Mouse (Mus musculus) megakaryocyte, embryonic 14.5 days (primary cell): Measurements from ENCODE around the gene Rsph1. TPM values are rescaled to one million over a fixed set of nuclear protein-coding genes. Genes with fewer than 3 reads are reported as not detected.

Experiments
- H3K27me3 ChIP-seq: replicated peaks from 2 replicates; pipeline ENCODE3; 2012; ENCODE audit warnings: inconsistent platforms
- H3K36me3 ChIP-seq: replicated peaks from 2 replicates; pipeline ENCODE3; 2012; ENCODE audit warnings: low read length, inconsistent platforms, mixed read lengths
- H3K4me1 ChIP-seq: 2 replicates; pipeline ENCODE4 v1.6.1; 2012; ENCODE audit warnings: inconsistent platforms
- H3K4me3 ChIP-seq: replicated peaks from 2 replicates; pipeline ENCODE3; 2012; ENCODE audit warnings: moderate library complexity, mild to moderate bottlenecking, inconsistent platforms
- H3K9me3 ChIP-seq: 2 replicates; pipeline ENCODE4 v1.6.1; 2012; ENCODE audit warnings: inconsistent platforms
- FLI1 ChIP-seq: IDR thresholded peaks from 2 replicates; pipeline ENCODE4 v1.6.1; 2012; ENCODE audit warnings: low read length, inconsistent platforms, mixed read lengths
- GATA1 ChIP-seq: IDR thresholded peaks from 3 replicates; pipeline ENCODE4 v1.6.1; 2012; ENCODE audit warnings: mixed read lengths, low read length, inconsistent platforms, borderline replicate concordance
- polyA plus RNA-seq: library from polyadenylated mRNA; stranded (reverse); fragments of >175 nt; gene quantifications from 2 replicates; pipeline ENCODE4 v1.2.3, GENCODE M21; 2012; ENCODE audit warnings: low replicate concordance; ENCODE audit not compliant: insufficient read depth

The Rsph1 gene
- polyA plus RNA-seq, 1 experiment = 0.12 TPM

DNA sequence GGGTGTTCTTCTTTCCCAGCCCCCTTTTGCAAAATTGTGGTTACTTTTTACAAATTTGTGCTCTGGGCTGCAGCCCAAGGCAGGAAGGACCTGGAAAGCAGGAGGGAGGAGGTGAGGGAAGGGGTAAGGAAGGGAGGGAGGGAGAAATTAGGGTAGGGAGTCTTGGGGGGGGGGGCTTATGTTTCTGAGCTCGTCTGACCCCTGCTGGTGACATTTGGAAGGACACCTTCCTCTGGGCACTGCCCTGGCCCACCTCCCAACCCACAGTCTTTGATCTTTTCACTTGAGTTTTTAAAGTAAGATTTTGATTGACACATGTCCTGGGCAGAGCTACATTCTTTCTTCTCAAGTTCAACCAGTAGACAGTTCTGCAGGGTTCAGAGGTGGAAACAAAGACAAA, 34.4 kb downstream of the Rsph1 start:
- H3K9me3 ChIP-seq = peaks cover 33% of the 10 kb centered on the region
- H3K27me3 ChIP-seq = no peaks in the 10 kb centered on the region
- no peak for TF ChIP-seq GATA1
- H3K4me1 ChIP-seq = peaks cover 44% of the 10 kb centered on the region
- H3K36me3 ChIP-seq = peaks cover 82% of the 10 kb centered on the region
- no peak overlapping the region for H3K4me3 ChIP-seq

DNA sequence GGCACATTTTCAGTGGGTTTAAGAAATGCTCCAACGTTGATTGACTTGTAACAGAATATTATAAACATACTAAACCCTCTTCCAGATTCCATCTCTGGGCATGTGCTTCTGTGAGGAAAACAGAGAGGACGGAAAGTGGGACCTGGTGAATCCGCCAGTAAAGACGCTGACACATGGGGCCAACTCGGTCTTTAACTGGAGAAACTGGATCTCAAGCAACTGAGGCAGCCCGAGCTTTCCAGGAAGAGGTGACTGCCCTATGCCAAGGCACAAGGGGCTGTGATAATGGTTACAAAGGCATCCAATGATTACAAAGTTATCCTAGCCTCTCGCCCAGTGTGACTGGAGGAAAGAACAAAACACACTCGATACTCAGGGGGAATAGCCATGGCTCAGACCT, 36.0 kb downstream of the Rsph1 start:
- peaks cover 95% of the 10 kb centered on the region for H3K36me3 ChIP-seq

DNA sequence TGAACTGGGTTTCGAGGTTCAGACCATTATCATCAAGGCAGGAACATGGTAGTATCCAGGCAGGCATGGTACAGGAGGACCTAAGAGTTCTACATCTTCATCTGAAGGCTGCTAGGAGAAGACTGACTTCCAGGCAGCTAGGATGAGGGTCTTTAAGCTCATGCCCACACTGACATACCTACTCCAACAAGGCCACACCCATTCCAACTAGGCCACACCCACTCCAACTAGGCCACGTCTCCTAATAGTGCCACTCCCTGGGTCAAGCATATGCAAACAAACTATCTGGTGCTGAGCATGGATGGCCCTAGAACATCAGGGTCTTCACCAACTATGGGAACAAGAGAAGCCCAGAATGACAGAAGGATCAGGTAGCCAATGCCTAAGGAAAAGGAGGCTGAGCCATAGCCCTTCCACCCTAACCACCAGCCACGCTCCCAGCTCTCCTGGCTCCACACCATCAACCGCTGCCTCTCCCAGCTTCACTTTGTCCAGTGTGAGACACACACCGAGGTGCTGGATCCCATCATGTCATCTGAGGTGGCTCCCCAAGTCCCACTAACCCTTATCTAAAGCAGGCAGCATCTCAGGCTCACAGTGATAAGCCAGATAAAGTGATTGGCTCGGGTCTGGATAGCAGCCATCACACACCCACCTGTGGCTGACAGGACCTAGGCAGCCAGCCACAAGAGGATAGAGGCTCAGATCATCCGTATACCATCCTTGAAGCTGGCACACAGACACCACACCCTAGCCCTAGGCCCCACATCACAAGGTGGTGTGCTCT, 38.8 kb downstream of the Rsph1 start:
- Histone ChIP-seq H3K36me3 (peaks cover 98% of the 10 kb centered on the region), H3K4me3 (no peak overlapping the region), H3K27me3 (no peaks in the 10 kb centered on the region), H3K4me1 (peaks cover 31% of the 10 kb centered on the region), H3K9me3 (peaks cover 14% of the 10 kb centered on the region)
- TF ChIP-seq FLI1 (no peak), GATA1 (no peak)

More for the DNA sequence above, 36.0 kb downstream of the Rsph1 start:
- Histone ChIP-seq H3K4me1 (peaks cover 37% of the 10 kb centered on the region), H3K9me3 (peaks cover 33% of the 10 kb centered on the region), H3K4me3 (no peak overlapping the region), H3K27me3 (no peaks in the 10 kb centered on the region)
- TF ChIP-seq FLI1 (no peak), GATA1 (no peak)

- H3K9me3 ChIP-seq = peaks cover 6% of the 10 kb centered on the region
- TF ChIP-seq FLI1 = no peak
- TF ChIP-seq GATA1 = no peak
- peaks cover 27% of the 10 kb centered on the region for H3K4me1 ChIP-seq
- H3K27me3 ChIP-seq = no peaks in the 10 kb centered on the region
- H3K4me3 ChIP-seq = no peak overlapping the region
- peaks cover 97% of the 10 kb centered on the region for H3K36me3 ChIP-seq
These were observed 41.3 kb downstream of the Rsph1 start for GRCm38 (mm10) chr17:31235915-31236314.

DNA sequence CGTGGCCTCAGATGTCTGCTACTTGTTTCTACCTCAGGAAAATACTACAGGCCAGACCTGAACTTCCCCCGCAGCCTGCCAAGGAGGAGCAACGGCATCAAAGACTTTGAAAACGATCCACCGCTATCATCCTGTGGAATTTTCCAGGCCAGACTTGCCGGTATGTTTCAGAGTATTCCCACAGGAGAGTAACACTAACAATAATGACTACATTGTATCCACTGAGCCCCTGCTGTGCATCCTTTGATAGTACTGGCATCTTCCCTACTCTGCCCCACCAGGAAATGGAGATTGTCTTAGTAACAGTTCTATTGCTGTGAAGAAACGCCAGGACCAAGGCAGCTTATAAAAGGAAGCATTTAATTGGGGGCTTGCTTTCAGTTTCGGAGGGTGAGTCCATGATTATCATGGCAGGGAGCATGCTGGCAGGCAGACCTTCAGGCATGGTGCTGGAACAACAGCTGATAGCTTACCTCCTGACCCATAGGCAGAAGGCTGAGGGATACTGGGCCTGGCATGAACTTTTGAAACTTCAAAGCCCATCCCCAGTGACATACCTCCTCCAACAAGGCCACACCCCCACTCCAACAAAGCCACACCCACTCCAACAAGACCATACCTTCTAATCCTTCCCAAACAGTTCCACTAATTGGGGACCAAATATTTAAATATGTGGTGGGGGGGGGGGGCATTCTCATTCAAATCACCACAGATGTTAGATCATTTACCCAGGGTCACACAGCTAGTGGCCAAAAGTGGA, 44.8 kb downstream of the Rsph1 start:
- Histone ChIP-seq H3K27me3 (no peaks in the 10 kb centered on the region), H3K4me3 (no peak overlapping the region), H3K4me1 (peaks cover 33% of the 10 kb centered on the region), H3K9me3 (peaks cover 6% of the 10 kb centered on the region), H3K36me3 (peaks cover 93% of the 10 kb centered on the region)
- TF ChIP-seq GATA1 (no peak), FLI1 (no peak)

DNA sequence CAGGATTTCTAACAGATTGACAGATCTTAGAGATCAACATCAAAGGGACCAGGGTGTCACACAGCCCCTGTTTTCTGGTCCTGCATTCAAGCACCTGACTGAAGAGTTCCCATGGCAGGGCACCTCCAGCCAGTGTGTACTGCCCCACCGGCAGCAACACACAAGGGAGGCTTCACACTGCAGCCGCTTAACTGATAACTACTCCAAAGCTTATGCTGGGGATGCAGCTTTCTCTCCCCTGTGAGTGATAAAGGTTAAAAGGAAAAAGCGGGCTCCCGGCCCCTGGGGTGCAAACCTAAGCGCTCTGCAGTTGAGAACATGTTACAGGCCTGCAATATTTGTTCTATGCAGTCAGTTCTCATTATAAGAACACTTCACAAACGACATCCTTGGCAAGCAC, 45.4 kb downstream of the Rsph1 start:
- TF ChIP-seq GATA1 = no peak
- peaks cover 93% of the 10 kb centered on the region for H3K36me3 ChIP-seq
- peaks cover 39% of the 10 kb centered on the region for H3K4me1 ChIP-seq

GRCm38 (mm10) chr17:31226931-31227330, 50.3 kb downstream of the Rsph1 start:
- H3K27me3 ChIP-seq = no peaks in the 10 kb centered on the region
- peaks cover 91% of the 10 kb centered on the region for H3K36me3 ChIP-seq
- H3K4me3 ChIP-seq = peak overlapping the region; percentile 0
- no peak for TF ChIP-seq FLI1
- no peak for TF ChIP-seq GATA1
- H3K9me3 ChIP-seq = no peaks in the 10 kb centered on the region; the same call in 1 of the 2 replicates
- peaks cover 73% of the 10 kb centered on the region for H3K4me1 ChIP-seq

More for the DNA sequence above, 45.4 kb downstream of the Rsph1 start:
- H3K27me3 ChIP-seq = no peaks in the 10 kb centered on the region
- H3K4me3 ChIP-seq = no peak overlapping the region
- H3K9me3 ChIP-seq = peaks cover 6% of the 10 kb centered on the region

DNA sequence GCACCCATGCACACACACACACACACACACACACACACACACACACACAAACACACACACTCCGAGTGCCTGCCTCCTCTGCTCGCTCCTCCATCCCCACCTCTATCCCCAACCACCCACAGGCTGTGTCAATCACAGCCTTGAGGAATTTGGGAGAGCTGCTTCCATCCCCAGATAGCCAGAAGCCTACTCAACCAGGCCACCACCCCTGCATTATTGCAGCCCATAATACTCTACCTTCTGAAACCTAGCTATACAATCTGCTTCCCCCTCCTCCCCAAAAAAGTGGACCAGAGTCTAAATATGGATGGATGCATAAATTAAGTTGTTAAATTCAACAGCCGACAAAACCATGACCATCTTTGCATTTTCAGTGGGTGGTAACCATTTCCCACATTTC, 50.8 kb downstream of the Rsph1 start:
- no peaks in the 10 kb centered on the region for H3K9me3 ChIP-seq
- no peak overlapping the region for H3K4me3 ChIP-seq
- TF ChIP-seq FLI1 (no peak), GATA1 (no peak)
- no peaks in the 10 kb centered on the region for H3K27me3 ChIP-seq
- peaks cover 79% of the 10 kb centered on the region for H3K4me1 ChIP-seq
- peaks cover 91% of the 10 kb centered on the region for H3K36me3 ChIP-seq

DNA sequence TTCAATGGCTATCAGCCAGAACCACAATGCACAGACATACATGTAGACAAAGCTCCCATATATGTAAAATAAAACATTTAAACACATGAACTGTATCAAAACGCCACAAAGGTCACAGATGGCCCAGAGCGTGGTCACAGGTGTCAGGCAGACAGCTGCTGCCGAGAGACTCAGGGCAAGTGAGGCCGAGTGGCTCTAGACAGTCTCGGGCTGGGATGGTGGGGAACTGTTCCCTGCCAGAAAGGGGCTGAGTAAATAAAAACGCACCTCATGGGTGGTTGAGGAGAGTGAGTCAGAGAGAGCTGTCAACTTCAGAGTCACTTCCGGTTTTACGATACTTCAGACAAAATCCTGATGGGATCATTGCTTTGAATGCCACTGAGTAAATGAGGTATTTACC, 52.6 kb downstream of the Rsph1 start:
- no peaks in the 10 kb centered on the region for H3K9me3 ChIP-seq
- no peak overlapping the region for H3K4me3 ChIP-seq
- peaks cover 95% of the 10 kb centered on the region for H3K36me3 ChIP-seq
- H3K27me3 ChIP-seq = no peaks in the 10 kb centered on the region
- peaks cover 92% of the 10 kb centered on the region for H3K4me1 ChIP-seq
- TF ChIP-seq GATA1 (no peak), FLI1 (no peak)

- Histone ChIP-seq H3K36me3 (peaks cover 95% of the 10 kb centered on the region), H3K9me3 (no peaks in the 10 kb centered on the region), H3K27me3 (no peaks in the 10 kb centered on the region), H3K4me3 (peak overlapping the region; percentile 84), H3K4me1 (peaks cover 97% of the 10 kb centered on the region)
- no peak for TF ChIP-seq FLI1
- TF ChIP-seq GATA1 = peak; percentile 64; the same call in 1 of the 3 replicates
These were observed 53.3 kb downstream of the Rsph1 start for GRCm38 (mm10) chr17:31223835-31224234.
